Mouse (Mus musculus): Measurements from ENCODE around the gene Glrx5.

The Glrx5 gene

GRCm38 (mm10) chr12:105029890-105030289 lies 2.6 kb upstream of the Glrx5 start:
- DNase-seq (ENCODE audit: extremely low read depth, insufficient read length, low spot score), result no peak

GRCm38 (mm10) chr12:105031081-105032058 lies 1.1 kb upstream of the Glrx5 start:
- DNase-seq (ENCODE audit: extremely low read depth, insufficient read length, low spot score), result no peak

GRCm38 (mm10) chr12:105032832-105033775 lies 616 bp downstream of the Glrx5 start:
- DNase-seq (ENCODE audit: extremely low read depth, insufficient read length, low spot score), result no peak

- DNase-seq (ENCODE audit: extremely low read depth, insufficient read length, low spot score), result no peak
These were observed 1.8 kb downstream of the Glrx5 start for GRCm38 (mm10) chr12:105034130-105034769.

- no peak for DNase-seq (ENCODE audit: extremely low read depth, insufficient read length, low spot score)
These were observed 5.7 kb downstream of the Glrx5 start for GRCm38 (mm10) chr12:105038211-105038610.

- DNase-seq (ENCODE audit: extremely low read depth, insufficient read length, low spot score), result no peak
These were observed 6.4 kb downstream of the Glrx5 start for GRCm38 (mm10) chr12:105038918-105039317.

GRCm38 (mm10) chr12:105039578-105040289 lies 7.2 kb downstream of the Glrx5 start:
- no peak for DNase-seq (ENCODE audit: extremely low read depth, insufficient read length, low spot score)

- DNase-seq (ENCODE audit: extremely low read depth, insufficient read length, low spot score), result no peak
These were observed 8.5 kb downstream of the Glrx5 start for GRCm38 (mm10) chr12:105040950-105041349.

GRCm38 (mm10) chr12:105043081-105043480 lies 10.6 kb downstream of the Glrx5 start:
- no peak for DNase-seq (ENCODE audit: extremely low read depth, insufficient read length, low spot score)

- no peak for DNase-seq (ENCODE audit: extremely low read depth, insufficient read length, low spot score)
These were observed 12.3 kb downstream of the Glrx5 start for GRCm38 (mm10) chr12:105044775-105045174.

GRCm38 (mm10) chr12:105048301-105048863 lies 15.9 kb downstream of the Glrx5 start:
- DNase-seq (ENCODE audit: extremely low read depth, insufficient read length, low spot score), result peak; percentile 65

GRCm38 (mm10) chr12:105049813-105050212 lies 17.3 kb downstream of the Glrx5 start:
- DNase-seq (ENCODE audit: extremely low read depth, insufficient read length, low spot score), result no peak

- DNase-seq (ENCODE audit: extremely low read depth, insufficient read length, low spot score), result no peak
These were observed 18.4 kb downstream of the Glrx5 start for GRCm38 (mm10) chr12:105050898-105051297.

- DNase-seq (ENCODE audit: extremely low read depth, insufficient read length, low spot score), result no peak
These were observed 21.6 kb downstream of the Glrx5 start for GRCm38 (mm10) chr12:105054041-105054440.

GRCm38 (mm10) chr12:105055308-105055707 lies 22.8 kb downstream of the Glrx5 start:
- no peak for DNase-seq (ENCODE audit: extremely low read depth, insufficient read length, low spot score)

- no peak for DNase-seq (ENCODE audit: extremely low read depth, insufficient read length, low spot score)
These were observed 27.5 kb downstream of the Glrx5 start for GRCm38 (mm10) chr12:105060006-105060405.

- no peak for DNase-seq (ENCODE audit: extremely low read depth, insufficient read length, low spot score)
These were observed 31.0 kb downstream of the Glrx5 start for GRCm38 (mm10) chr12:105063201-105064134.

- DNase-seq (ENCODE audit: extremely low read depth, insufficient read length, low spot score), result no peak
These were observed 31.7 kb downstream of the Glrx5 start for GRCm38 (mm10) chr12:105064168-105064567.

GRCm38 (mm10) chr12:105065119-105065518 lies 32.6 kb downstream of the Glrx5 start:
- DNase-seq (ENCODE audit: extremely low read depth, insufficient read length, low spot score), result no peak
